Mouse (Mus musculus): ENCODE data around the gene Acad12. TPM values are rescaled to one million over a fixed set of nuclear protein-coding genes. Genes with fewer than 3 reads are reported as not detected.

Gene Acad12
- polyA plus RNA-seq, 1 experiment from 2014 or later = 2.8 TPM

- Histone ChIP-seq H3K4me3 (ENCODE audit: low read depth, low read length) (peak overlapping the region; percentile 70), H3K9me3 (ENCODE audit: control insufficient read depth, low read length) (no peaks in the 10 kb centered on the region), H3K4me2 (replicated peaks; ENCODE audit: low read depth, low read length) (peak overlapping the region; percentile 99), H3K27me3 (ENCODE audit: control insufficient read depth, insufficient read depth, low read length) (no peaks in the 10 kb centered on the region), H3K36me3 (ENCODE audit: control insufficient read depth, insufficient read depth, low read length) (no peaks in the 10 kb centered on the region), H3K9ac (ENCODE audit: low read depth, low read length) (peak overlapping the region; percentile 75), H3K27ac (ENCODE audit: low read depth, low read length) (no peak overlapping the region), H3K4me1 (replicated peaks; ENCODE audit: control insufficient read depth, insufficient read depth, low read length) (no peaks in the 10 kb centered on the region)
- whole genome bisulfite sequencing = 6% methylated on average over 27 of the region's 33 CpGs
- no peak for DNase-seq (ENCODE audit: low spot score)
- ATAC-seq (ENCODE audit: low FRiP score) = peak; percentile 43
Measured at GRCm38 (mm10) chr5:121592816-121593407, 25.8 kb downstream of the Acad12 start.

- Histone ChIP-seq H3K4me2 (replicated peaks; ENCODE audit: low read depth, low read length) (peak overlapping the region; percentile 99; the same call in 1 of the 2 replicates), H3K4me3 (ENCODE audit: low read depth, low read length) (peak overlapping the region; percentile 70; the same call in 1 of the 2 replicates), H3K27ac (ENCODE audit: low read depth, low read length) (no peak overlapping the region), H3K4me1 (replicated peaks; ENCODE audit: control insufficient read depth, insufficient read depth, low read length) (no peaks in the 10 kb centered on the region), H3K9me3 (ENCODE audit: control insufficient read depth, low read length) (no peaks in the 10 kb centered on the region), H3K36me3 (ENCODE audit: control insufficient read depth, insufficient read depth, low read length) (no peaks in the 10 kb centered on the region), H3K9ac (ENCODE audit: low read depth, low read length) (no peak overlapping the region), H3K27me3 (ENCODE audit: control insufficient read depth, insufficient read depth, low read length) (no peaks in the 10 kb centered on the region)
- no peak for DNase-seq (ENCODE audit: low spot score)
- no peak for ATAC-seq (ENCODE audit: low FRiP score)
- 62% methylated on average over 11 of the region's 11 CpGs for WGBS
Measured at GRCm38 (mm10) chr5:121592064-121592815, 26.5 kb downstream of the Acad12 start.

GRCm38 (mm10) chr5:121591417-121592063 lies 27.2 kb downstream of the Acad12 start:
- Histone ChIP-seq H3K4me2 (replicated peaks; ENCODE audit: low read depth, low read length) (no peak overlapping the region), H3K4me3 (ENCODE audit: low read depth, low read length) (no peak overlapping the region), H3K27me3 (ENCODE audit: control insufficient read depth, insufficient read depth, low read length) (no peaks in the 10 kb centered on the region), H3K27ac (ENCODE audit: low read depth, low read length) (no peak overlapping the region), H3K9ac (ENCODE audit: low read depth, low read length) (no peak overlapping the region), H3K4me1 (replicated peaks; ENCODE audit: control insufficient read depth, insufficient read depth, low read length) (no peaks in the 10 kb centered on the region), H3K9me3 (ENCODE audit: control insufficient read depth, low read length) (no peaks in the 10 kb centered on the region), H3K36me3 (ENCODE audit: control insufficient read depth, insufficient read depth, low read length) (no peaks in the 10 kb centered on the region)
- 86% methylated on average over 11 of the region's 11 CpGs for WGBS
- ATAC-seq (ENCODE audit: low FRiP score) = no peak
- no peak for DNase-seq (ENCODE audit: low spot score)

- H3K9ac ChIP-seq (ENCODE audit: low read depth, low read length) = no peak overlapping the region
- ATAC-seq (ENCODE audit: low FRiP score) (no peak), DNase-seq (ENCODE audit: low spot score) (no peak)
- WGBS = 81% methylated on average over 6 of the region's 6 CpGs
- no peak overlapping the region for H3K4me3 ChIP-seq (ENCODE audit: low read depth, low read length)
- H3K4me1 ChIP-seq (replicated peaks; ENCODE audit: control insufficient read depth, insufficient read depth, low read length) = no peaks in the 10 kb centered on the region
- H3K27me3 ChIP-seq (ENCODE audit: control insufficient read depth, insufficient read depth, low read length) = no peaks in the 10 kb centered on the region
- no peak overlapping the region for H3K27ac ChIP-seq (ENCODE audit: low read depth, low read length)
- no peak overlapping the region for H3K4me2 ChIP-seq (replicated peaks; ENCODE audit: low read depth, low read length)
- H3K36me3 ChIP-seq (ENCODE audit: control insufficient read depth, insufficient read depth, low read length) = no peaks in the 10 kb centered on the region
- no peaks in the 10 kb centered on the region for H3K9me3 ChIP-seq (ENCODE audit: control insufficient read depth, low read length)
Measured at GRCm38 (mm10) chr5:121589928-121590327, 28.8 kb downstream of the Acad12 start.

GRCm38 (mm10) chr5:121586400-121587039 lies 32.2 kb downstream of the Acad12 start:
- 73% methylated on average over 6 of the region's 6 CpGs for WGBS
- no peaks in the 10 kb centered on the region for H3K36me3 ChIP-seq (ENCODE audit: control insufficient read depth, insufficient read depth, low read length)
- no peak overlapping the region for H3K4me2 ChIP-seq (replicated peaks; ENCODE audit: low read depth, low read length)
- no peaks in the 10 kb centered on the region for H3K4me1 ChIP-seq (replicated peaks; ENCODE audit: control insufficient read depth, insufficient read depth, low read length)
- no peak overlapping the region for H3K4me3 ChIP-seq (ENCODE audit: low read depth, low read length)
- no peak for ATAC-seq (ENCODE audit: low FRiP score)
- no peaks in the 10 kb centered on the region for H3K27me3 ChIP-seq (ENCODE audit: control insufficient read depth, insufficient read depth, low read length)
- H3K9me3 ChIP-seq (ENCODE audit: control insufficient read depth, low read length) = no peaks in the 10 kb centered on the region
- DNase-seq (ENCODE audit: low spot score) = no peak
- no peak overlapping the region for H3K27ac ChIP-seq (ENCODE audit: low read depth, low read length)
- H3K9ac ChIP-seq (ENCODE audit: low read depth, low read length) = no peak overlapping the region

GRCm38 (mm10) chr5:121585699-121586098 lies 33.0 kb downstream of the Acad12 start:
- no peak overlapping the region for H3K27ac ChIP-seq (ENCODE audit: low read depth, low read length)
- DNase-seq (ENCODE audit: low spot score) (no peak), ATAC-seq (ENCODE audit: low FRiP score) (no peak)
- H3K27me3 ChIP-seq (ENCODE audit: control insufficient read depth, insufficient read depth, low read length) = no peaks in the 10 kb centered on the region
- H3K4me2 ChIP-seq (replicated peaks; ENCODE audit: low read depth, low read length) = no peak overlapping the region
- H3K4me1 ChIP-seq (replicated peaks; ENCODE audit: control insufficient read depth, insufficient read depth, low read length) = no peaks in the 10 kb centered on the region
- H3K36me3 ChIP-seq (ENCODE audit: control insufficient read depth, insufficient read depth, low read length) = no peaks in the 10 kb centered on the region
- no peak overlapping the region for H3K4me3 ChIP-seq (ENCODE audit: low read depth, low read length)
- WGBS = 85% methylated on average over 5 of the region's 5 CpGs
- no peak overlapping the region for H3K9ac ChIP-seq (ENCODE audit: low read depth, low read length)
- no peaks in the 10 kb centered on the region for H3K9me3 ChIP-seq (ENCODE audit: control insufficient read depth, low read length)

GRCm38 (mm10) chr5:121585005-121585404 lies 33.7 kb downstream of the Acad12 start:
- H3K9ac ChIP-seq (ENCODE audit: low read depth, low read length) = no peak overlapping the region
- H3K4me1 ChIP-seq (replicated peaks; ENCODE audit: control insufficient read depth, insufficient read depth, low read length) = no peaks in the 10 kb centered on the region
- no peak overlapping the region for H3K27ac ChIP-seq (ENCODE audit: low read depth, low read length)
- DNase-seq (ENCODE audit: low spot score) = no peak
- no peaks in the 10 kb centered on the region for H3K36me3 ChIP-seq (ENCODE audit: control insufficient read depth, insufficient read depth, low read length)
- no peaks in the 10 kb centered on the region for H3K9me3 ChIP-seq (ENCODE audit: control insufficient read depth, low read length)
- WGBS = 94% methylated on average over 10 of the region's 10 CpGs
- no peak overlapping the region for H3K4me3 ChIP-seq (ENCODE audit: low read depth, low read length)
- H3K4me2 ChIP-seq (replicated peaks; ENCODE audit: low read depth, low read length) = no peak overlapping the region
- no peak for ATAC-seq (ENCODE audit: low FRiP score)
- no peaks in the 10 kb centered on the region for H3K27me3 ChIP-seq (ENCODE audit: control insufficient read depth, insufficient read depth, low read length)

GRCm38 (mm10) chr5:121583765-121584501 lies 34.8 kb downstream of the Acad12 start:
- H3K36me3 ChIP-seq (ENCODE audit: control insufficient read depth, insufficient read depth, low read length) = 0 out of 2 replicates have a peak, but pooled peaks cover 6% of the 10 kb centered on the region
- H3K4me1 ChIP-seq (replicated peaks; ENCODE audit: control insufficient read depth, insufficient read depth, low read length) = no peaks in the 10 kb centered on the region
- WGBS = 56% methylated on average over 12 of the region's 12 CpGs
- no peak overlapping the region for H3K4me3 ChIP-seq (ENCODE audit: low read depth, low read length)
- no peaks in the 10 kb centered on the region for H3K9me3 ChIP-seq (ENCODE audit: control insufficient read depth, low read length)
- H3K9ac ChIP-seq (ENCODE audit: low read depth, low read length) = no peak overlapping the region
- peak; percentile 25 for DNase-seq (ENCODE audit: low spot score)
- ATAC-seq (ENCODE audit: low FRiP score) = no peak
- H3K27ac ChIP-seq (ENCODE audit: low read depth, low read length) = no peak overlapping the region
- no peak overlapping the region for H3K4me2 ChIP-seq (replicated peaks; ENCODE audit: low read depth, low read length)
- H3K27me3 ChIP-seq (ENCODE audit: control insufficient read depth, insufficient read depth, low read length) = no peaks in the 10 kb centered on the region

Measured in hindbrain, embryonic 11.5 days (tissue).